Mouse (Mus musculus): ENCODE data around the gene Mboat1.

The Mboat1 gene

GRCm38 (mm10) chr13:30136243-30136922 is at the start of gene Mboat1:
Gene Mboat1 (plus strand): TSS chr13:30136489.
- DNase-seq = peak; percentile 42 to 57

- DNase-seq = no peak
These were observed 43.2 kb upstream of the Mboat1 start for GRCm38 (mm10) chr13:30093086-30093485.

- DNase-seq = no peak
These were observed 40.4 kb upstream of the Mboat1 start for GRCm38 (mm10) chr13:30095851-30096250.

GRCm38 (mm10) chr13:30096536-30096935 is 39.8 kb upstream of the Mboat1 start:
- no peak for DNase-seq

GRCm38 (mm10) chr13:30109001-30109600 is 27.2 kb upstream of the Mboat1 start:
- no peak for DNase-seq

- DNase-seq = no peak
These were observed 20.5 kb upstream of the Mboat1 start for GRCm38 (mm10) chr13:30115792-30116191.

GRCm38 (mm10) chr13:30136923-30137629 is 787 bp downstream of the Mboat1 start:
- DNase-seq = no peak

GRCm38 (mm10) chr13:30137951-30138350 is 1.7 kb downstream of the Mboat1 start:
- no peak for DNase-seq

GRCm38 (mm10) chr13:30140149-30140548 is 3.9 kb downstream of the Mboat1 start:
- no peak for DNase-seq

- no peak for DNase-seq
These were observed 4.4 kb downstream of the Mboat1 start for GRCm38 (mm10) chr13:30140646-30141045.

- no peak for DNase-seq
These were observed 5.7 kb downstream of the Mboat1 start for GRCm38 (mm10) chr13:30141996-30142395.

- no peak for DNase-seq
These were observed 10.2 kb downstream of the Mboat1 start for GRCm38 (mm10) chr13:30146468-30146867.

- no peak for DNase-seq
These were observed 18.0 kb downstream of the Mboat1 start for GRCm38 (mm10) chr13:30154264-30154663.

- no peak for DNase-seq
These were observed 23.3 kb downstream of the Mboat1 start for GRCm38 (mm10) chr13:30159626-30160025.

- no peak for DNase-seq
These were observed 27.2 kb downstream of the Mboat1 start for GRCm38 (mm10) chr13:30163521-30163920.

GRCm38 (mm10) chr13:30166138-30167090 is 30.1 kb downstream of the Mboat1 start:
- DNase-seq = no peak

- DNase-seq = no peak
These were observed 31.2 kb downstream of the Mboat1 start for GRCm38 (mm10) chr13:30167499-30167898.

- no peak for DNase-seq
These were observed 32.5 kb downstream of the Mboat1 start for GRCm38 (mm10) chr13:30168803-30169202.

GRCm38 (mm10) chr13:30170061-30170460 is 33.8 kb downstream of the Mboat1 start:
- no peak for DNase-seq

- no peak for DNase-seq
These were observed 38.3 kb downstream of the Mboat1 start for GRCm38 (mm10) chr13:30174586-30174985.

GRCm38 (mm10) chr13:30177356-30177755 is 41.1 kb downstream of the Mboat1 start:
- no peak for DNase-seq

- DNase-seq = no peak
These were observed 49.3 kb downstream of the Mboat1 start for GRCm38 (mm10) chr13:30185549-30185948.

GRCm38 (mm10) chr13:30185959-30186358 is 49.7 kb downstream of the Mboat1 start:
- DNase-seq = no peak
